Mouse (Mus musculus) forelimb bud, embryonic 11.5 days (tissue): Measurements from ENCODE around the gene Mindy4.

Experiments
- DNase-seq: peaks from one replicate; pipeline ENCODE4 v3.0.0-alpha.2; 2012; ENCODE audit warnings: low read depth, low spot score

Mindy4 gene

GRCm38 (mm10) chr6:55299917-55300316 is 96.7 kb downstream of the Mindy4 start:
- DNase-seq = no peak

- DNase-seq = no peak
Observed at GRCm38 (mm10) chr6:55300704-55301103, 97.5 kb downstream of the Mindy4 start.

GRCm38 (mm10) chr6:55310179-55310578 is 107.0 kb downstream of the Mindy4 start:
- no peak for DNase-seq

GRCm38 (mm10) chr6:55311962-55312361 is 108.8 kb downstream of the Mindy4 start:
- no peak for DNase-seq

- DNase-seq = no peak
Observed at GRCm38 (mm10) chr6:55313893-55314292, 110.7 kb downstream of the Mindy4 start.

GRCm38 (mm10) chr6:55314628-55315027 is 111.4 kb downstream of the Mindy4 start:
- no peak for DNase-seq

GRCm38 (mm10) chr6:55318597-55318996 is 115.4 kb downstream of the Mindy4 start:
- DNase-seq = no peak

- no peak for DNase-seq
Observed at GRCm38 (mm10) chr6:55319585-55320551, 116.7 kb downstream of the Mindy4 start.

GRCm38 (mm10) chr6:55320894-55321293 is 117.7 kb downstream of the Mindy4 start:
- no peak for DNase-seq

- DNase-seq = no peak
Observed at GRCm38 (mm10) chr6:55321518-55321917, 118.3 kb downstream of the Mindy4 start.

- DNase-seq = no peak
Observed at GRCm38 (mm10) chr6:55322980-55323379, 119.8 kb downstream of the Mindy4 start.

GRCm38 (mm10) chr6:55323908-55324634 is 120.9 kb downstream of the Mindy4 start:
- no peak for DNase-seq

GRCm38 (mm10) chr6:55324785-55325184 is 121.6 kb downstream of the Mindy4 start:
- no peak for DNase-seq

- no peak for DNase-seq
Observed at GRCm38 (mm10) chr6:55326299-55326698, 123.1 kb downstream of the Mindy4 start.

- DNase-seq = no peak
Observed at GRCm38 (mm10) chr6:55327326-55327725, 124.1 kb downstream of the Mindy4 start.

- DNase-seq = no peak
Observed at GRCm38 (mm10) chr6:55328179-55328578, 125.0 kb downstream of the Mindy4 start.

GRCm38 (mm10) chr6:55331315-55331714 is 128.1 kb downstream of the Mindy4 start:
- no peak for DNase-seq

GRCm38 (mm10) chr6:55332100-55332772 is 129.1 kb downstream of the Mindy4 start:
- no peak for DNase-seq

GRCm38 (mm10) chr6:55332773-55333109 is 129.6 kb downstream of the Mindy4 start:
- DNase-seq = no peak

- DNase-seq = peak; percentile 8
Observed at GRCm38 (mm10) chr6:55335989-55336514, 132.9 kb downstream of the Mindy4 start, which contains the start of gene Aqp1. Gene Aqp1 (plus strand): TSS chr6:55336432.

- DNase-seq = no peak
Observed at GRCm38 (mm10) chr6:55337242-55337641, 134.1 kb downstream of the Mindy4 start.

- no peak for DNase-seq
Observed at GRCm38 (mm10) chr6:55338077-55338476, 134.9 kb downstream of the Mindy4 start.
